Mouse (Mus musculus) testis, adult 2 months (tissue): ENCODE results near the gene Nxf3. TPM values are rescaled to one million over a fixed set of nuclear protein-coding genes. Genes with fewer than 3 reads are reported as not detected.

Source experiments
- H3K27ac ChIP-seq: fragments of 200-500 bp; 2 replicates; pipeline ENCODE4 v1.5.1; 2012; ENCODE audit warnings: low read depth, low read length; ENCODE audit not compliant: control insufficient read depth, insufficient read depth
- H3K27me3 ChIP-seq: fragments of 200-500 bp; 2 replicates; pipeline ENCODE4 v1.6.1; 2012; ENCODE audit warnings: mild to moderate bottlenecking, low read length, moderate library complexity; ENCODE audit not compliant: control insufficient read depth, insufficient read depth
- H3K36me3 ChIP-seq: fragments of 200-500 bp; 2 replicates; pipeline ENCODE4 v1.6.1; 2012; ENCODE audit warnings: mild to moderate bottlenecking, low read length; ENCODE audit not compliant: control insufficient read depth, insufficient read depth
- H3K4me1 ChIP-seq: fragments of 200-500 bp; 2 replicates; pipeline ENCODE4 v1.6.1; 2012; ENCODE audit warnings: low read length; ENCODE audit not compliant: control insufficient read depth, insufficient read depth
- H3K4me3 ChIP-seq: fragments of 200-500 bp; 2 replicates; pipeline ENCODE4 v1.5.1; 2012; ENCODE audit warnings: low read depth, mild to moderate bottlenecking, low read length, moderate library complexity, mixed read lengths; ENCODE audit not compliant: control insufficient read depth
- CTCF ChIP-seq: fragments of 200-500 bp; IDR thresholded peaks from 2 replicates; pipeline ENCODE4 v1.5.1; 2012; ENCODE audit warnings: low read depth, mild to moderate bottlenecking, inconsistent platforms, low read length, moderate library complexity; ENCODE audit not compliant: control insufficient read depth, insufficient read depth, insufficient replicate concordance
- POLR2A ChIP-seq: fragments of 200-500 bp; IDR thresholded peaks from 2 replicates; pipeline ENCODE4 v1.6.1; 2012; ENCODE audit warnings: low read depth, mild to moderate bottlenecking, inconsistent platforms, low read length, moderate library complexity; ENCODE audit not compliant: control insufficient read depth
- polyA plus RNA-seq: library from polyadenylated mRNA; depleted of rRNA; stranded (reverse); fragments of >200 nt; gene quantifications from 2 replicates; pipeline ENCODE4 v1.2.3, GENCODE M21; 2012; rRNA removed

The Nxf3 gene
- polyA plus RNA-seq, 1 experiment: 67.8 TPM

DNA sequence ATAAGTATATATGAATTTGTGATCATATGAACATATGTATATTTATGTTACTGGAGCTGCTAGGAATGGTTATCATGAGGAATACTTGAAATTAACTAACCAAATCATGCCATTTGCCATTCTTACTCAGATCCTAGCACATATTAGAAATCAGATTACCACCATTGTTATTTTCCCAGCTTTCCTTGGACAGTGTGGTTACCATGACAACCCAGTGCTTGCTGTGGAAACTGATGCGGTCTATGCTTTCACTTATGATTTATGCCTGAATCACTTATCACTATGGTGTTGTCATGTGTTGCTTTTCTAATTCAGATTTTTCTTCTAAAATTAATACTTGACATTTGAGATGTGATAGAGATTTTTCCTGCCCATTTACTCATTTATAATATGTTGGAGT, 54.7 kb downstream of the Nxf3 start:
- no peak for TF ChIP-seq CTCF
- no peak for TF ChIP-seq POLR2A
- no peaks in the 10 kb centered on the region for H3K36me3 ChIP-seq
- no peak overlapping the region for H3K4me3 ChIP-seq
- H3K27me3 ChIP-seq: no peaks in the 10 kb centered on the region
- H3K4me1 ChIP-seq: no peaks in the 10 kb centered on the region
- H3K27ac ChIP-seq: no peak overlapping the region

Other genes starting within 250 kb of the Nxf3 start
- 9.3 and 14.6 TPM in 2 replicates for gene Gprasp2, start 246.2 kb downstream of the Nxf3 start, polyA plus RNA-seq
- gene Arxes2, start 91.4 kb downstream of the Nxf3 start, polyA plus RNA-seq: 4.9 and 7.1 TPM in 2 replicates
- 0.33 and 0.38 TPM in 2 replicates for gene Arxes1, start 51.9 kb downstream of the Nxf3 start, polyA plus RNA-seq
- gene Bex2, start 17.0 kb downstream of the Nxf3 start, polyA plus RNA-seq: 3.1 and 3.9 TPM in 2 replicates
- gene Bex4, start 53.7 kb upstream of the Nxf3 start, polyA plus RNA-seq: 13.1 and 17.0 TPM in 2 replicates
- gene Tceal8, start 87.1 kb upstream of the Nxf3 start, polyA plus RNA-seq: 3.8 and 4.2 TPM in 2 replicates
- gene Tceal5, start 118.6 kb upstream of the Nxf3 start, polyA plus RNA-seq: not detected in 2 replicates
- gene Tceal7, start 129.5 kb upstream of the Nxf3 start, polyA plus RNA-seq: not detected in 2 replicates
- gene Bex1, start 130.3 kb upstream of the Nxf3 start, polyA plus RNA-seq: 1.9 and 2.2 TPM in 2 replicates
- 7.4 and 9.7 TPM in 2 replicates for gene Tceal9, start 159.8 kb upstream of the Nxf3 start, polyA plus RNA-seq
- gene Bex3, start 185.0 kb upstream of the Nxf3 start, polyA plus RNA-seq: 16.1 and 16.4 TPM in 2 replicates